Mouse (Mus musculus): Measurements from ENCODE around the gene Pkd2. TPM values are rescaled to one million over a fixed set of nuclear protein-coding genes. Genes with fewer than 3 reads are reported as not detected.

Gene Pkd2
- polyA plus RNA-seq, 1 experiment from 2014 or later, result 18.4 TPM

- no peaks in the 10 kb centered on the region for H3K9me3 ChIP-seq (replicated peaks)
- peaks cover 6% of the 10 kb centered on the region; the same call in 1 of the 2 replicates for H3K4me1 ChIP-seq
- WGBS, result 68% methylated on average over 12 of the region's 12 CpGs
- no peaks in the 10 kb centered on the region for H3K27me3 ChIP-seq
- ATAC-seq (ENCODE audit: insufficient number of reproducible peaks, low FRiP score, low TSS enrichment, low read depth), result peak; percentile 43; the same call in 1 of the 2 replicates
- no peak overlapping the region for H3K4me2 ChIP-seq (replicated peaks)
- H3K4me3 ChIP-seq (replicated peaks), result no peak overlapping the region
- H3K9ac ChIP-seq, result no peak overlapping the region
- H3K27ac ChIP-seq (replicated peaks), result peak overlapping the region; percentile 31; the same call in 1 of the 2 replicates
- H3K36me3 ChIP-seq, result peaks cover 39% of the 10 kb centered on the region
These were observed 6.5 kb downstream of the Pkd2 start for GRCm38 (mm10) chr5:104465731-104466130.

DNA sequence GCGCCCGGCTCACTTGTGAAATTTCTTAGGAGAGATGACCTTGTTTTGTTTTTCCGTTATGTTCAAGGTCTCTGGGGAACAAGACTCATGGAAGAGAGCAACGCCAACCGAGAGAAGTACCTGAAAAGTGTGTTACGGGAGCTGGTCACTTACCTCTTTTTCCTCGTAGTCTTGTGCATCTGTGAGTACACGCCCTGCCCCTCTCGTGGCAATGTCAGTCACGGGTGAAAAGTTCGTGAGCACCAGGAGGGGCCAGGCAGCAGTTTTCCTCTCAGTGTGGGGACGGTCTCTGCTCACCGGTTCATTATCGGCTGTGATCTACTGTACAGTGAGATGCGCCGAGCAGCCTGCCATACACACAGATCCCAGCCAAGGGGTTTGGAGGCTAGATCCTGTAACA, 7.6 kb downstream of the Pkd2 start:
- Histone ChIP-seq H3K4me1 (peaks cover 4% of the 10 kb centered on the region; the same call in 1 of the 2 replicates), H3K27me3 (no peaks in the 10 kb centered on the region), H3K27ac (replicated peaks) (no peak overlapping the region), H3K4me3 (replicated peaks) (no peak overlapping the region), H3K36me3 (peaks cover 49% of the 10 kb centered on the region), H3K4me2 (replicated peaks) (no peak overlapping the region), H3K9ac (no peak overlapping the region), H3K9me3 (replicated peaks) (no peaks in the 10 kb centered on the region)
- no peak for ATAC-seq (ENCODE audit: insufficient number of reproducible peaks, low FRiP score, low TSS enrichment, low read depth)
- 93% methylated on average over 16 of the region's 16 CpGs for WGBS

- ATAC-seq (ENCODE audit: insufficient number of reproducible peaks, low FRiP score, low TSS enrichment, low read depth), result no peak
- no peak overlapping the region for H3K9ac ChIP-seq
- peaks cover 65% of the 10 kb centered on the region for H3K36me3 ChIP-seq
- peaks cover 4% of the 10 kb centered on the region; the same call in 1 of the 2 replicates for H3K4me1 ChIP-seq
- H3K4me2 ChIP-seq (replicated peaks), result no peak overlapping the region
- 91% methylated on average over 5 of the region's 5 CpGs for WGBS
- H3K4me3 ChIP-seq (replicated peaks), result no peak overlapping the region
- no peaks in the 10 kb centered on the region for H3K9me3 ChIP-seq (replicated peaks)
- no peak overlapping the region for H3K27ac ChIP-seq (replicated peaks)
- H3K27me3 ChIP-seq, result no peaks in the 10 kb centered on the region
These were observed 9.3 kb downstream of the Pkd2 start for GRCm38 (mm10) chr5:104468586-104468985.

- Histone ChIP-seq H3K9me3 (replicated peaks) (no peaks in the 10 kb centered on the region), H3K27me3 (no peaks in the 10 kb centered on the region), H3K27ac (replicated peaks) (no peak overlapping the region), H3K4me2 (replicated peaks) (no peak overlapping the region), H3K36me3 (peaks cover 56% of the 10 kb centered on the region), H3K4me1 (peaks cover 2% of the 10 kb centered on the region; the same call in 1 of the 2 replicates), H3K9ac (no peak overlapping the region), H3K4me3 (replicated peaks) (no peak overlapping the region)
- WGBS, result 77% methylated on average over 5 of the region's 5 CpGs
- ATAC-seq (ENCODE audit: insufficient number of reproducible peaks, low FRiP score, low TSS enrichment, low read depth), result no peak
These were observed 11.7 kb downstream of the Pkd2 start for GRCm38 (mm10) chr5:104470981-104471391.

DNA sequence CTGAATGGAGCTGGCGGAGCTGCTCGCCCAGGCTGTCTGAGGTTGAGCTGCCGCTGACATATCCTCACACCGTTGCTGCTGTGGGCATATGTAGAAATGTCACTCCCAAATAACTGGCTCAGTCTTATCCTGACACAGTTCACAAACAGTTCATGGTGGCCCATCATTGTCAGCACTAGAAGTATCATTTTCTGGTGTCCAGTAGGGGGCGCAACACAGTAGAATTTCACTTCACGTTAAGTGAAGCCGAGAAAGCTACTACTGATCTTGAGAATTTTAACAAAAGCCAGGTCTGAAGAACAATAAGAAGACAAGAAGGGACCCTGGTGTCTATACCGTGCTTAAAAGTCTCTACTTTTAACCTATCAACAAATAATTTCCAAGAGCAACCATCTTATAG, 13.1 kb downstream of the Pkd2 start:
- H3K27ac ChIP-seq (replicated peaks), result no peak overlapping the region
- no peak overlapping the region for H3K9ac ChIP-seq
- no peaks in the 10 kb centered on the region for H3K27me3 ChIP-seq
- H3K4me3 ChIP-seq (replicated peaks), result no peak overlapping the region
- H3K4me1 ChIP-seq, result no peaks in the 10 kb centered on the region
- no peak overlapping the region for H3K4me2 ChIP-seq (replicated peaks)
- H3K9me3 ChIP-seq (replicated peaks), result no peaks in the 10 kb centered on the region
- H3K36me3 ChIP-seq, result peaks cover 50% of the 10 kb centered on the region
- no peak for ATAC-seq (ENCODE audit: insufficient number of reproducible peaks, low FRiP score, low TSS enrichment, low read depth)
- 96% methylated on average over 8 of the region's 8 CpGs for WGBS

DNA sequence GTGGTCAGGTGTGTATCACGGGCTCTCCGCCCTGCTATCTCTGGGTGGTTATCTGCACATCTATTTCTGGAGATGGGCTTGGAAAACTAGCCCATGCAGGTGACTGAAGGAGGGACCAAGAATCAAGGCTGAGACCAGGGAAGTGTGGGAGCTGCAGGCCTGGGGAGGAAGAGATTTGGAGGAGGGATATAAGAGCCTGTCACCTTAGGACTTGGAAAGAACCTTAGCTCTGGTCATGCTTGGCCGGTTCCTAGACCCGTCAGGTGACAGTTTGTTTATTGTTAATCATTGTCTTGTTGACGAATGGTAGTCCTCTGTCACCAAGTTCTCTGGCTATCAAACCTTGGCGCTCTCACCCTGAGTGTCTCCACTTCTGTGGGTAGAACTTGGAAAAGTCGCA, 21.1 kb downstream of the Pkd2 start:
- Histone ChIP-seq H3K9me3 (replicated peaks) (no peaks in the 10 kb centered on the region), H3K4me3 (replicated peaks) (no peak overlapping the region), H3K36me3 (peaks cover 68% of the 10 kb centered on the region), H3K9ac (no peak overlapping the region), H3K27ac (replicated peaks) (no peak overlapping the region), H3K4me2 (replicated peaks) (no peak overlapping the region), H3K27me3 (no peaks in the 10 kb centered on the region), H3K4me1 (no peaks in the 10 kb centered on the region)
- ATAC-seq (ENCODE audit: insufficient number of reproducible peaks, low FRiP score, low TSS enrichment, low read depth), result no peak
- 97% methylated on average over 7 of the region's 7 CpGs for WGBS

GRCm38 (mm10) chr5:104482856-104483255, 23.6 kb downstream of the Pkd2 start:
- peaks cover 70% of the 10 kb centered on the region for H3K36me3 ChIP-seq
- 84% methylated on average over 8 of the region's 8 CpGs for WGBS

DNA sequence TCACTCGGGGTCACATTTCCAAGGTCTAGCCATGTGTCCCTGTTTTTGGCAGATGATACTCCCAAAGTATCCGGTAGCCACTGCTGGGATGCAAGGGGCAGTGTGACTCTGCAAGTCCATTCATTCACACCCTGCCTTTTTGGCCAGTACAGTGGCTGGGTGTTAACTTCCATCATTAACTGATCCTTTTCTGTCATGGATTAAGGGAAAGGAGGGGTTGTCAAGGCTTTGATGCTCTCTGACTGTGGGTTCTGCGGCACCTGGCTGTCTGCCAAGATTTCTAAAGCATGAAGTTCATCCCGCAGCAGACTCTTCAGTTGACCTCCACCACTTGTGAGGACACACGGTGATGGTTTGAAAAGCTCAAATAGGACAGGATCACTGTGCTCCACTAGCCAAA, 32.3 kb downstream of the Pkd2 start:
- 45% methylated on average over 5 of the region's 5 CpGs for WGBS
- Histone ChIP-seq H3K27ac (replicated peaks) (no peak overlapping the region), H3K4me3 (replicated peaks) (no peak overlapping the region), H3K4me1 (no peaks in the 10 kb centered on the region), H3K36me3 (peaks cover 85% of the 10 kb centered on the region), H3K4me2 (replicated peaks) (no peak overlapping the region), H3K9me3 (replicated peaks) (no peaks in the 10 kb centered on the region), H3K27me3 (no peaks in the 10 kb centered on the region), H3K9ac (no peak overlapping the region)
- 0 out of 2 replicates have a peak, but pooled peaks have one; percentile 34 for ATAC-seq (ENCODE audit: insufficient number of reproducible peaks, low FRiP score, low TSS enrichment, low read depth)

More at GRCm38 (mm10) chr5:104482856-104483255, 23.6 kb downstream of the Pkd2 start:
- no peak overlapping the region for H3K4me2 ChIP-seq (replicated peaks)
- no peak for ATAC-seq (ENCODE audit: insufficient number of reproducible peaks, low FRiP score, low TSS enrichment, low read depth)
- H3K27me3 ChIP-seq, result no peaks in the 10 kb centered on the region
- H3K4me1 ChIP-seq, result no peaks in the 10 kb centered on the region
- H3K27ac ChIP-seq (replicated peaks), result no peak overlapping the region
- no peaks in the 10 kb centered on the region for H3K9me3 ChIP-seq (replicated peaks)
- H3K9ac ChIP-seq, result no peak overlapping the region
- H3K4me3 ChIP-seq (replicated peaks), result no peak overlapping the region

- WGBS, result 91% methylated on average over 2 of the region's 2 CpGs
- no peaks in the 10 kb centered on the region for H3K27me3 ChIP-seq
- no peak overlapping the region for H3K9ac ChIP-seq
- no peak overlapping the region for H3K27ac ChIP-seq (replicated peaks)
- 0 out of 2 replicates have a peak, but pooled peaks cover 7% of the 10 kb centered on the region for H3K4me1 ChIP-seq
- no peak overlapping the region for H3K4me3 ChIP-seq (replicated peaks)
- no peaks in the 10 kb centered on the region for H3K9me3 ChIP-seq (replicated peaks)
- no peak overlapping the region for H3K4me2 ChIP-seq (replicated peaks)
- no peak for ATAC-seq (ENCODE audit: insufficient number of reproducible peaks, low FRiP score, low TSS enrichment, low read depth)
- peaks cover 35% of the 10 kb centered on the region for H3K36me3 ChIP-seq
These were observed 45.6 kb downstream of the Pkd2 start for GRCm38 (mm10) chr5:104504883-104505282.

- no peaks in the 10 kb centered on the region for H3K27me3 ChIP-seq
- peaks cover 19% of the 10 kb centered on the region for H3K36me3 ChIP-seq
- H3K4me2 ChIP-seq (replicated peaks), result peak overlapping the region; percentile 68
- ATAC-seq (ENCODE audit: insufficient number of reproducible peaks, low FRiP score, low TSS enrichment, low read depth), result 0 out of 2 replicates have a peak, but pooled peaks have one; percentile 15
- WGBS, result 0% methylated on average over 2 of the region's 2 CpGs
- no peaks in the 10 kb centered on the region for H3K9me3 ChIP-seq (replicated peaks)
- H3K4me3 ChIP-seq (replicated peaks), result peak overlapping the region; percentile 86
- no peak overlapping the region for H3K27ac ChIP-seq (replicated peaks)
- no peak overlapping the region for H3K9ac ChIP-seq
- 0 out of 2 replicates have a peak, but pooled peaks cover 7% of the 10 kb centered on the region for H3K4me1 ChIP-seq
These were observed 48.6 kb downstream of the Pkd2 start for GRCm38 (mm10) chr5:104507829-104508194.

GRCm38 (mm10) chr5:104508195-104508891, 49.1 kb downstream of the Pkd2 start, which contains the start of gene BC005561:
Gene BC005561 (plus strand): TSS chr5:104508352.
- Histone ChIP-seq H3K27ac (replicated peaks) (peak within 1 kb of the TSS; percentile 92), H3K4me1 (0 out of 2 replicates have a peak, but pooled peaks cover 7% of the 10 kb centered on the region), H3K36me3 (peaks cover 19% of the 10 kb centered on the region), H3K4me3 (replicated peaks) (peak within 1 kb of the TSS; percentile 86), H3K4me2 (replicated peaks) (peak within 1 kb of the TSS; percentile 68), H3K27me3 (no peaks in the 10 kb centered on the region), H3K9ac (peak within 1 kb of the TSS; percentile 84), H3K9me3 (replicated peaks) (0 out of 2 replicates have a peak, but pooled peaks cover 1% of the 10 kb centered on the region)
- under 1% methylated on average over 83 of the region's 83 CpGs for WGBS
- peak; percentile 89 for ATAC-seq (ENCODE audit: insufficient number of reproducible peaks, low FRiP score, low TSS enrichment, low read depth)
